Mouse (Mus musculus) heart, embryonic 14.5 days (tissue): ENCODE measurements around the gene Slc15a5. TPM values are rescaled to one million over a fixed set of nuclear protein-coding genes. Genes with fewer than 3 reads are reported as not detected.

ENCODE experiments used
- ATAC-seq: fragments of 200-750 bp; cut with Nextera tagmentation; 2 replicates; pipeline ENCODE4 v1.8.0; 2017; ENCODE audit warnings: low read depth, moderate TSS enrichment; ENCODE audit not compliant: insufficient number of reproducible peaks, insufficient read depth, low FRiP score
- H3K27ac ChIP-seq, 2 experiments: fragments of 200-500 bp in 1 of 2; fragments of 300-500 bp in 1 of 2; sonication (generic) in 1 of 2; replicated peaks in 1 of 2; 2 replicates each; pipeline ENCODE4 v1.5.1; 2012 to 2014; ENCODE audit warnings: low read depth in 2 of 2, low read length in 2 of 2, control low read depth in 1 of 2, mild to moderate bottlenecking in 1 of 2, mixed read lengths in 1 of 2; ENCODE audit not compliant: control insufficient read depth in 1 of 2, insufficient read depth in 1 of 2
- H3K27me3 ChIP-seq: fragments of 300-500 bp; sonication (generic); 2 replicates; pipeline ENCODE4 v1.6.1; 2014; ENCODE audit warnings: mild to moderate bottlenecking, low read length, control low read depth; ENCODE audit not compliant: control insufficient read depth, insufficient read depth
- H3K36me3 ChIP-seq: fragments of 300-500 bp; sonication (generic); 2 replicates; pipeline ENCODE4 v1.6.1; 2014; ENCODE audit warnings: mild to moderate bottlenecking, control low read depth, low read length, mixed read lengths; ENCODE audit not compliant: control insufficient read depth, insufficient read depth
- H3K4me1 ChIP-seq, 2 experiments: fragments of 200-500 bp in 1 of 2; fragments of 300-500 bp in 1 of 2; sonication (generic) in 1 of 2; 2 replicates each; pipeline ENCODE4 v1.6.1; 2012 to 2014; ENCODE audit warnings: low read length in 2 of 2, control low read depth in 1 of 2, mixed read lengths in 1 of 2; ENCODE audit not compliant: control insufficient read depth in 2 of 2, insufficient read depth in 2 of 2
- H3K4me2 ChIP-seq: fragments of 300-500 bp; sonication (generic); 2 replicates; pipeline ENCODE4 v1.6.1; 2014; ENCODE audit warnings: mild to moderate bottlenecking, low read length
- H3K4me3 ChIP-seq, 2 experiments: fragments of 200-500 bp in 1 of 2; fragments of 300-500 bp in 1 of 2; sonication (generic) in 1 of 2; 2 replicates each; pipeline ENCODE4 v1.5.1; 2012 to 2014; ENCODE audit warnings: low read length in 2 of 2, mild to moderate bottlenecking in 2 of 2, control low read depth in 1 of 2, low read depth in 1 of 2, moderate library complexity in 1 of 2; ENCODE audit not compliant: control insufficient read depth in 1 of 2, insufficient read depth in 1 of 2
- H3K9ac ChIP-seq: fragments of 300-500 bp; sonication (generic); 2 replicates; pipeline ENCODE4 v1.6.1; 2014; ENCODE audit warnings: mild to moderate bottlenecking, low read length
- H3K9me3 ChIP-seq: fragments of 300-500 bp; sonication (generic); 2 replicates; pipeline ENCODE4 v1.6.1; 2016; ENCODE audit warnings: low read length, control low read depth; ENCODE audit not compliant: control insufficient read depth
- WGBS: fragments of 180-500 bp; shearing (Covaris S2); extraction: QIAGEN DNeasy Blood & Tissue Kit; methylation state at CpG from one replicate; pipeline ENCODE4 v1.1.7; 2014; 5-methylcytosine and 5-hydroxymethylcytosine counted together
- polyA plus RNA-seq: library from polyadenylated mRNA; unstranded; fragments of >200 nt; fragmentation: Nextera tagmentation; extraction: Ambion mirVana; gene quantifications from 2 replicates; pipeline ENCODE4 v1.2.1, GENCODE M21; 2014

Slc15a5 gene
- polyA plus RNA-seq, 1 experiment from 2014 or later, result 0.41 TPM

DNA sequence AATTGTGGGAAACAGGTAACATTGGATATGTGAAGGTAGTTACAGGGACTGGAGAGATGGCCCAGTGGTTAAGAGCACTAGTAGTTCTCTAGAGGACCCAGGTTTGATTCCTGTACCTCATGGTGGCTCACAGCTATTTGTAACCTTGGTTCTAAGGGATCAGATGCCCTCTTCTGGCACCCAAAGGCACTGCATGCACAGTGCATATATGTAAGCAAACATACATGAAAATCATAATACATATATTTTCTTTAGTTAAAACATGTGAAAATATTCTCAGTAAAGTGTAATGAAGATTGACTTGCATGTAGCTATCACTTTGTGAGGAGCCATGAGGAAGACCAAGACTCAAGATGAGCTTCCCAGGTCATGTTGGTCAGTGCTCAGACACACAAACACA lies 62.8 kb downstream of the Slc15a5 start:
- H3K4me1 ChIP-seq, result no peaks in the 10 kb centered on the region
- no peak overlapping the region for H3K27ac ChIP-seq
- ATAC-seq, result no peak
- H3K27me3 ChIP-seq, result no peaks in the 10 kb centered on the region
- H3K36me3 ChIP-seq, result no peaks in the 10 kb centered on the region
- no peak overlapping the region for H3K4me3 ChIP-seq
- peaks cover 3% of the 10 kb centered on the region; the same call in 1 of the 2 replicates for H3K9me3 ChIP-seq
- no peak overlapping the region for H3K9ac ChIP-seq
- no peak overlapping the region for H3K4me2 ChIP-seq

DNA sequence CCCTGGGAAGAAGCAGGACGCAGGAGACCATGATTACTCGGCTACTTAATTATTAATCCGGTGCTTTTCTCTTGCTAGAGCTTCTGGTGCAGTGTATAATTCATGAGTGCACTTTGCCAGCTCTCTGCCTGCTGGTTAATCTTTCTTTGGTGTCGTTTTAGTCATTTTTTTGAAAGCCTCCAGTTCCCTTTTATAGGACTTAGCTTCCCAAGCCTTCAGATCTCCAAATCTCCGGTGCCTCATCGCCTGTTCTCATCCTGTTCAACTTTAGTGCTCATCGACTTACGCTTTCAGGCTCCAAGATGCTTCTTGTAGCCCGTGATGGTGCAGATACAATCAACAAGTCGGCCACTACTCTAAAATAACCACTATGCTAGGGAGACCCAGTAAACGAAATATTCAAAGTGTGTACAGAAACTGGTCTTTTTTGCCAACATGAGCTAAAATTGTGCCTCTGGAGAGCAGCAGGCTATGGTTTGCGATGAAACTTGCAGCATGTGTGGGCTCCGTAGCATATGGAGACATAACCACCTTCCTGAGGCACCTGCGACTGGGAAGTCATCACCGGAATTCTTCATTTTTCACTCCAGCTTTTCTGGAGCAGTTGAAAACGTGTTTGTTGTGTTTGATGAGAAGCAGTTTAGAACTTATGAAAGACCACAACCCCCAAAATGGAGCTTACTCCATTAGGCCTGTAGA lies 64.6 kb downstream of the Slc15a5 start:
- WGBS, result 80% methylated on average over 16 of the region's 16 CpGs
- no peak for ATAC-seq

DNA sequence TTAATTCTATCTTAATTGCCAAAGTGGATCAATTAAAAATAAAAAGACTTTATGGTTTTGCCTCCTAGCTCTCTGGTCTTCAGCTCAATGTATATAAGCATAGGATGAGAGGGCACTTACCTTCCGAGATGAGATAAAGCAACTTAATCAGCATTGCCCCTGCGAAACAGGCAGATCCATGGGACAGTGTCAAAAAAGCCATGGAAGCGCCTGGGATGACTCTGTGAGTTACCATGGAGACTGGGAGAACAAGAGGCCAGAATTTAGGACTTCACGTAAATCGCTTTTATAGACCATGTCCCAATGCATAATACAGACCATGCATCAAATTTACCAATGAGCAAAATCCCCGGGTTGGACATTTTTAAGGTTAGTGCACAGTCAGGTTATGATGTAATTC lies 67.8 kb downstream of the Slc15a5 start:
- Histone ChIP-seq H3K27me3 (no peaks in the 10 kb centered on the region), H3K27ac (no peak overlapping the region), H3K36me3 (no peaks in the 10 kb centered on the region), H3K4me3 (no peak overlapping the region), H3K4me1 (no peaks in the 10 kb centered on the region), H3K9me3 (peaks cover 3% of the 10 kb centered on the region; the same call in 1 of the 2 replicates), H3K9ac (no peak overlapping the region), H3K4me2 (no peak overlapping the region)
- no peak for ATAC-seq
- 82% methylated on average over 6 of the region's 6 CpGs for WGBS

More for the DNA sequence above, 64.6 kb downstream of the Slc15a5 start:
- Histone ChIP-seq H3K4me2 (no peak overlapping the region), H3K4me3 (no peak overlapping the region), H3K36me3 (no peaks in the 10 kb centered on the region), H3K9ac (no peak overlapping the region), H3K4me1 (no peaks in the 10 kb centered on the region), H3K27ac (no peak overlapping the region), H3K9me3 (peaks cover 3% of the 10 kb centered on the region; the same call in 1 of the 2 replicates), H3K27me3 (no peaks in the 10 kb centered on the region)

DNA sequence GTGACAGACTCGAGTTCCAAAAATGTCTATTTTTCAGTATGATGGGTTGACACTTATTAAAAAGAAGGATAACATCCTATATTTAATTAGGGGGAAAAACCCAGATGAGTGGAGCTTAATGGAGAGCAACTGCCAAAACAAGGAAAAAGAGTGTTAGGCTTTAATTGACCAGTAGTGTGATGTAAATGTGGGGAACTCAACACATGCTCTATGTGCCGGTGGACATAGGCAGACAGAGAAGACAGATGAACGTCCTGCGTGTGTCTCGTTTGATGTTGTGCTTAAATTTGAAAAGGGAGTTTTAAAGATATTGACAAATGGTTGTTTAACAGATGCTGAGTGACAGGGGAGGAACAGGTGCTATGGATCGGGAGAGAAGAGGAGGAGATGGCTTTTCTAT lies 72.0 kb downstream of the Slc15a5 start:
- H3K4me1 ChIP-seq, result no peaks in the 10 kb centered on the region
- H3K9me3 ChIP-seq, result no peaks in the 10 kb centered on the region
- no peak overlapping the region for H3K27ac ChIP-seq
- no peak overlapping the region for H3K4me3 ChIP-seq
- H3K9ac ChIP-seq, result no peak overlapping the region
- WGBS, result 88% methylated on average over 6 of the region's 6 CpGs
- H3K27me3 ChIP-seq, result no peaks in the 10 kb centered on the region
- H3K36me3 ChIP-seq, result no peaks in the 10 kb centered on the region
- ATAC-seq, result no peak
- H3K4me2 ChIP-seq, result no peak overlapping the region

DNA sequence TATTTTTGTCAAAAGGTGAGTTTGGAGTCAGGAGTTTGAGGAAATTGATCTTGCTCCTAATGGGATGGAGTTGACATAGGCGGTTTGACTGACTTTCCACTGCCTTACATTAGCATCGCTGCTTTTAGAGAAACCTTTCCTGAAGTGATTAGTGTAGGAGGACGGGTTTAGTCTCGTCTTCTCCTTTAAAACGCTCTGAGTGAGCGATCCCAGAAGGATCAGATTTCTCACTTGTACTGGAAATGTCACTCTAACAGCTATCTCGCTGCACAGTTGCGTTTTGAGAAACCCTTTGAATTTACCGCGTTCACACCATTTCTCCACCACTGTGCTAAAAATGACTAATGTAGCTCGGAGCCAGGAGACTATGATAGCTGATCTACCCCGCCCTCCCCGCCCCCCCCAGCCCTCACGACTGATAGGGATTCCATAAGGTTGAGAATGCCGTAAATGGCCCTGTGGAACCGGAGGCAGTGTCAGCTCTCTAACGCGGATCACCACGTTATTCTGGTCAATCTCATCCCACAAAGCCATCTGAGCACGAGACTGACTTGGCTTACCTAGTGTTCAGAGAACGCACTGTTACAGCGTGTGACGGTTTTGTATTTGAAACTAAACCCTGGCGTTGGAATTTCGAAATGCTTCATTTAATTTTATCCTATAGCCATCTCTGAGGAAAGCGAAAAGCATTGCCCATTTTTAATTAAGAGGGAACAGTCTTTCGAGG lies 73.0 kb downstream of the Slc15a5 start:
- WGBS, result 66% methylated on average over 27 of the region's 27 CpGs
- 0 out of 2 replicates have a peak overlapping the region, but pooled peaks have one; percentile 23 for H3K4me2 ChIP-seq
- H3K9ac ChIP-seq, result no peak overlapping the region
- H3K9me3 ChIP-seq, result no peaks in the 10 kb centered on the region
- no peak overlapping the region for H3K4me3 ChIP-seq
- no peak for ATAC-seq
- no peaks in the 10 kb centered on the region for H3K27me3 ChIP-seq
- H3K27ac ChIP-seq, result no peak overlapping the region
- H3K36me3 ChIP-seq, result no peaks in the 10 kb centered on the region
- no peaks in the 10 kb centered on the region for H3K4me1 ChIP-seq

DNA sequence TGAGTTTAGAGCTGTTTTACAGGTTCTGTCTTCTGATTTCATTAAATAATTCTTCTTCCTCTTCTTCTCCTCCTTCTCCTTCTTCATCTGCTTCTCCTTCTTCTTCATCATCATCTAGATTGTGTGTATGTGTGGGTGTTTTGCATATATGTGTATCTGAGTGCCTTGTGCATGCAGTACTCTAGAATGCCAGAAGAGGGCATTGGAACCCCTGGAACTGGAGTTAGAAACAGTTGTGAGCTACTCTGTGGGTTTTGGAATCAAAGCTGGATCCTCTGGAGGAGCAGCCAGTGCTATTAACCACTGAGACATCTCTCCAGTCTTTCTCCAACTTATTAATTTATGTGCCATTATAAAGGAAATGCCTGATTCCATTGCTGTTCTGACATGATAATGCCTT lies 89.9 kb downstream of the Slc15a5 start:
- Histone ChIP-seq H3K4me1 (no peaks in the 10 kb centered on the region; a peak in 2 of 4 replicates), H3K9me3 (no peaks in the 10 kb centered on the region), H3K27me3 (no peaks in the 10 kb centered on the region), H3K4me3 (no peak overlapping the region), H3K9ac (no peak overlapping the region), H3K27ac (no peak overlapping the region), H3K36me3 (no peaks in the 10 kb centered on the region), H3K4me2 (no peak overlapping the region)
- ATAC-seq, result no peak

DNA sequence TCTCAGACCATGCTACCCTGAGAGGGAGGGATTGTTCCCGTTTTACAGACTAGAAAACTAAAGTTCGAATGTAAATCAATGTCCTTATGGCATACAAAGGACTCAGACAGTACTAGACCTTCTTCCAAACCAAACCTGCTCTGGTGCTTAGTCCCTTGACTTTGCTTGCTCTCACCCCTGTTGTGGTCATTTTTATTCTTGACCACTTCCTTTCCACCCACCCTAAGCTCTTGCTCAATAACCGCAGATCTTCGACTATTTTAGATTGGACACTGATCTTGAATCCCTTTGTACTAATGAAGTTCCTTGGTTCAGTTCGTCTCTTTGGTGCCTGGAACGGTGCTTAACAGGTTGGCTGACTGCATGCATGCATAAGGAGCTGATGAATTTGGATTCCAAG lies 94.5 kb downstream of the Slc15a5 start:
- H3K9me3 ChIP-seq, result no peaks in the 10 kb centered on the region
- H3K27me3 ChIP-seq, result no peaks in the 10 kb centered on the region
- no peaks in the 10 kb centered on the region for H3K36me3 ChIP-seq
- WGBS, result 80% methylated on average over 6 of the region's 6 CpGs
- ATAC-seq, result no peak
- no peak overlapping the region for H3K4me3 ChIP-seq
- H3K4me1 ChIP-seq, result no peaks in the 10 kb centered on the region
- H3K27ac ChIP-seq, result no peak overlapping the region
- H3K9ac ChIP-seq, result no peak overlapping the region
- no peak overlapping the region for H3K4me2 ChIP-seq
